Mouse (Mus musculus) bone marrow, adult 2 months (tissue): ENCODE data around the gene Gm42906.

Experiments used
- CTCF ChIP-seq: fragments of 200-500 bp; IDR thresholded peaks from 2 replicates; pipeline ENCODE4 v1.5.1; 2011; ENCODE audit warnings: low read length, control low read depth; ENCODE audit not compliant: control insufficient read depth, insufficient read depth
- POLR2A ChIP-seq: fragments of 200-500 bp; IDR thresholded peaks from 2 replicates; pipeline ENCODE4 v1.6.1; 2011; ENCODE audit warnings: low read depth, mild to moderate bottlenecking, control low read depth, low read length, borderline replicate concordance; ENCODE audit not compliant: control insufficient read depth

GRCm38 (mm10) chr5:151218689-151219115 lies 209.3 kb downstream of the Gm42906 start:
- TF ChIP-seq POLR2A: no peak
- TF ChIP-seq CTCF: no peak
